Mouse (Mus musculus): Measurements from ENCODE around the gene Ergic1.

GRCm38 (mm10) chr17:26644509-26645410 is 83.5 kb downstream of the Ergic1 start:
- TF ChIP-seq CTCF (IDR thresholded peaks at IDR 0.05; ENCODE audit: low read depth) (no peak), EP300 (IDR thresholded peaks at IDR 0.05; ENCODE audit: low read depth) (0 out of 2 replicates have a peak, but pooled peaks have one; percentile 50)
